Mouse (Mus musculus) liver, embryonic 14.5 days (tissue): ENCODE data around the gene Nup133. TPM values are rescaled to one million over a fixed set of nuclear protein-coding genes. Genes with fewer than 3 reads are reported as not detected.

Source experiments
- ATAC-seq: fragments of 200-750 bp; cut with Nextera tagmentation; 2 replicates; pipeline ENCODE4 v1.8.0; 2017; ENCODE audit warnings: moderate number of reproducible peaks, mild to moderate bottlenecking, moderate library complexity; ENCODE audit not compliant: insufficient read depth
- DNase-seq, 3 experiments: peaks; one replicate each; pipeline ENCODE4 v3.0.0-alpha.2; 2012 to 2013; ENCODE audit warnings: low read depth in 3 of 3, low spot score in 3 of 3
- H3K27ac ChIP-seq: fragments of 300-500 bp; sonication (generic); 2 replicates; pipeline ENCODE4 v1.5.1; 2014; ENCODE audit warnings: moderate library complexity, mild to moderate bottlenecking, control low read depth, inconsistent platforms
- H3K27me3 ChIP-seq: fragments of 300-500 bp; sonication (generic); 2 replicates; pipeline ENCODE4 v1.6.1; 2014; ENCODE audit warnings: mild to moderate bottlenecking, low read length, moderate library complexity; ENCODE audit not compliant: control insufficient read depth, insufficient read depth
- H3K36me3 ChIP-seq: fragments of 300-500 bp; sonication (generic); replicated peaks from 2 replicates; pipeline ENCODE4 v1.6.1; 2014; ENCODE audit warnings: low read depth; ENCODE audit not compliant: control insufficient read depth, insufficient read depth
- H3K4me1 ChIP-seq, 2 experiments: fragments of 200-500 bp in 1 of 2; fragments of 300-500 bp in 1 of 2; sonication (generic) in 1 of 2; replicated peaks; 2 replicates each; pipeline ENCODE4 v1.6.1; 2012 to 2014; ENCODE audit warnings: antibody characterized with exemption in 1 of 2, inconsistent platforms in 1 of 2, low read length in 1 of 2; ENCODE audit not compliant: control insufficient read depth in 2 of 2, insufficient read depth in 2 of 2
- H3K4me2 ChIP-seq: fragments of 300-500 bp; sonication (generic); 2 replicates; pipeline ENCODE4 v1.6.1; 2014; ENCODE audit warnings: low read depth, mild to moderate bottlenecking, control low read depth, moderate library complexity
- H3K4me3 ChIP-seq, 2 experiments: fragments of 200-500 bp in 1 of 2; fragments of 300-500 bp in 1 of 2; sonication (generic) in 1 of 2; 2 replicates each; pipeline ENCODE4 v1.5.1; 2012 to 2014; ENCODE audit warnings: low read depth in 2 of 2, low read length in 2 of 2, mild to moderate bottlenecking in 2 of 2, control low read depth in 1 of 2, inconsistent platforms in 1 of 2, moderate library complexity in 1 of 2; ENCODE audit not compliant: insufficient read depth in 1 of 2
- H3K9ac ChIP-seq: fragments of 300-500 bp; sonication (generic); replicated peaks from 2 replicates; pipeline ENCODE4 v1.6.1; 2014; ENCODE audit warnings: mild to moderate bottlenecking, control low read depth, moderate library complexity
- H3K9me3 ChIP-seq: fragments of 300-500 bp; sonication (generic); 2 replicates; pipeline ENCODE4 v1.6.1; 2016; ENCODE audit warnings: low read length, mixed read lengths; ENCODE audit not compliant: control insufficient read depth
- CTCF ChIP-seq: IDR thresholded peaks from 2 replicates; pipeline ENCODE4 v1.5.1; 2016; ENCODE audit warnings: antibody characterized with exemption, low read depth, control low read depth
- EP300 ChIP-seq: IDR thresholded peaks from 2 replicates; pipeline ENCODE4 v1.6.1; 2016; ENCODE audit warnings: antibody characterized with exemption, low read depth
- WGBS: fragments of 180-500 bp; shearing (Covaris S2); extraction: QIAGEN DNeasy Blood & Tissue Kit; methylation state at CpG from one replicate; pipeline ENCODE4 v1.1.7; 2014; ENCODE audit not compliant: insufficient replicate concordance; 5-methylcytosine and 5-hydroxymethylcytosine counted together
- polyA plus RNA-seq, 2 experiments: library from polyadenylated mRNA; depleted of rRNA in 1 of 2; stranded (reverse) in 1 of 2; unstranded in 1 of 2; fragments of >200 nt; fragmentation: Nextera tagmentation in 1 of 2; extraction: Ambion mirVana in 1 of 2; gene quantifications; 2 replicates each; pipeline versions ENCODE4 v1.2.1 to v1.2.3; 2012 to 2014

Nup133 gene
- polyA plus RNA-seq, 2 experiments = 17.6 to 23.3 TPM

GRCm38 (mm10) chr8:123865786-123866185 is 83.3 kb downstream of the Nup133 start:
- Histone ChIP-seq H3K4me3 (no peak overlapping the region), H3K27me3 (peaks cover 6% of the 10 kb centered on the region), H3K4me1 (no peaks in the 10 kb centered on the region), H3K9me3 (no peaks in the 10 kb centered on the region), H3K9ac (no peak overlapping the region), H3K36me3 (no peaks in the 10 kb centered on the region), H3K27ac (no peak overlapping the region), H3K4me2 (no peak overlapping the region)
- 69% methylated on average over 7 of the region's 7 CpGs for WGBS
- no peak for TF ChIP-seq CTCF
- no peak for TF ChIP-seq EP300
- DNase-seq = no peak
- ATAC-seq = no peak

- Histone ChIP-seq H3K4me1 (peaks cover 7 to 8% of the 10 kb centered on the region in 2 experiments; a peak in 3 of 4 replicates), H3K27me3 (peaks cover 14% of the 10 kb centered on the region), H3K36me3 (no peaks in the 10 kb centered on the region), H3K27ac (no peak overlapping the region), H3K9ac (no peak overlapping the region), H3K4me2 (peak overlapping the region; percentile 81), H3K9me3 (no peaks in the 10 kb centered on the region), H3K4me3 (peak overlapping the region in 1 of 2 experiments; percentile 87; a peak in 1 of 4 replicates)
- DNase-seq (no peak), ATAC-seq (no peak)
- 59% methylated on average over 4 of the region's 4 CpGs for WGBS
- no peak for TF ChIP-seq EP300
- no peak for TF ChIP-seq CTCF
Observed at GRCm38 (mm10) chr8:123860386-123860785, 88.7 kb downstream of the Nup133 start.

GRCm38 (mm10) chr8:123859648-123860259 is 89.3 kb downstream of the Nup133 start, which contains the start of gene Ccsap:
TSS of gene Ccsap (minus strand) at chr8:123860209.
- DNase-seq = peak in 1 of 3 experiments; percentile 32
- H3K9me3 ChIP-seq = no peaks in the 10 kb centered on the region
- peak within 1 kb of the TSS; percentile 87 to 95 for H3K4me3 ChIP-seq
- ATAC-seq = peak; percentile 69
- peaks cover 14% of the 10 kb centered on the region for H3K27me3 ChIP-seq
- TF ChIP-seq CTCF (no peak), EP300 (no peak)
- H3K36me3 ChIP-seq = no peaks in the 10 kb centered on the region
- H3K4me2 ChIP-seq = peak within 1 kb of the TSS; percentile 81
- H3K9ac ChIP-seq = peak within 1 kb of the TSS; percentile 87
- peak within 1 kb of the TSS; percentile 62 for H3K27ac ChIP-seq
- WGBS = under 1% methylated on average over 48 of the region's 48 CpGs
- H3K4me1 ChIP-seq = peaks cover 7 to 8% of the 10 kb centered on the region in 2 experiments; a peak in 3 of 4 replicates

GRCm38 (mm10) chr8:123858941-123859647 is 90.0 kb downstream of the Nup133 start:
- H3K4me2 ChIP-seq = peak overlapping the region; percentile 81
- DNase-seq = peak; percentile 87 to 90 (median 87)
- peaks cover 14% of the 10 kb centered on the region for H3K27me3 ChIP-seq
- H3K9me3 ChIP-seq = no peaks in the 10 kb centered on the region
- WGBS = under 1% methylated on average over 79 of the region's 79 CpGs
- TF ChIP-seq EP300 = no peak
- peak; percentile 41 for TF ChIP-seq CTCF
- peaks cover 7 to 8% of the 10 kb centered on the region in 2 experiments; a peak in 3 of 4 replicates for H3K4me1 ChIP-seq
- H3K27ac ChIP-seq = peak overlapping the region; percentile 62
- peak; percentile 97 for ATAC-seq
- peak overlapping the region; percentile 87 for H3K9ac ChIP-seq
- peak overlapping the region; percentile 87 to 95 for H3K4me3 ChIP-seq
- no peaks in the 10 kb centered on the region for H3K36me3 ChIP-seq

GRCm38 (mm10) chr8:123858574-123858940 is 90.5 kb downstream of the Nup133 start:
- peak overlapping the region; percentile 62; the same call in 1 of the 2 replicates for H3K27ac ChIP-seq
- no peaks in the 10 kb centered on the region for H3K9me3 ChIP-seq
- DNase-seq (peak in 2 of 3 experiments; percentile 10 to 30), ATAC-seq (peak; percentile 3; the same call in 1 of the 2 replicates)
- H3K9ac ChIP-seq = peak overlapping the region; percentile 87
- TF ChIP-seq EP300 (no peak), CTCF (no peak; the same call in 1 of the 2 replicates)
- H3K4me1 ChIP-seq = peaks cover 7 to 8% of the 10 kb centered on the region in 2 experiments; a peak in 3 of 4 replicates
- under 1% methylated on average over 17 of the region's 17 CpGs for WGBS
- H3K36me3 ChIP-seq = no peaks in the 10 kb centered on the region
- H3K4me2 ChIP-seq = peak overlapping the region; percentile 81
- peak overlapping the region; percentile 87 to 95 for H3K4me3 ChIP-seq
- peaks cover 11% of the 10 kb centered on the region for H3K27me3 ChIP-seq
